Mouse (Mus musculus) embryo, embryonic 11.5 days (tissue): Measurements from ENCODE around the gene Pi16.

Experiments
- DNase-seq: peaks from one replicate; pipeline ENCODE4 v3.0.0-alpha.2; 2012; ENCODE audit warnings: low read depth, low spot score

The Pi16 gene

DNA sequence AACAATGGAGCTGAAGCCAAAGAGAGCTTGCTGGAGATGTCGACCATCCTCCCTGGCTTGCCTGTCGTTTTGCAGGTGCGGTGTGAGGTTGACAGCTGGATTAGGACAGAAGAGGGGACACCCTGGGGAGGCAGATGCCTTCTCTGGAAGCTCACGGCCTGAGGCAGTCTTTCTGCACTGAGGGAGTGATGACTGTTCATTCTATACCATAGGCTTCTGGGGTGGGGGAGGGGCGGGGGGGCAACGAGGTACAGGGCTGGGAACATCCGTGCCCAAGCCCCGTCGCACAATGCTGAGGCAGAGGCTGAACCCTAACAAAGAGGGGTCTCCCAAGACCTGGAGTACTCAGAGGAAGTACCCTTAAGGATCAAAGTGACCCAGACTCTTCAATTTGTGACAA, 39.4 kb downstream of the Pi16 start:
- no peak for DNase-seq

- no peak for DNase-seq
Measured at GRCm38 (mm10) chr17:29358928-29359327, 41.4 kb downstream of the Pi16 start.

- DNase-seq: no peak
Measured at GRCm38 (mm10) chr17:29360761-29361221, 43.3 kb downstream of the Pi16 start, which contains the start of gene Fgd2. Fgd2 (plus strand) TSS chr17:29360914.

DNA sequence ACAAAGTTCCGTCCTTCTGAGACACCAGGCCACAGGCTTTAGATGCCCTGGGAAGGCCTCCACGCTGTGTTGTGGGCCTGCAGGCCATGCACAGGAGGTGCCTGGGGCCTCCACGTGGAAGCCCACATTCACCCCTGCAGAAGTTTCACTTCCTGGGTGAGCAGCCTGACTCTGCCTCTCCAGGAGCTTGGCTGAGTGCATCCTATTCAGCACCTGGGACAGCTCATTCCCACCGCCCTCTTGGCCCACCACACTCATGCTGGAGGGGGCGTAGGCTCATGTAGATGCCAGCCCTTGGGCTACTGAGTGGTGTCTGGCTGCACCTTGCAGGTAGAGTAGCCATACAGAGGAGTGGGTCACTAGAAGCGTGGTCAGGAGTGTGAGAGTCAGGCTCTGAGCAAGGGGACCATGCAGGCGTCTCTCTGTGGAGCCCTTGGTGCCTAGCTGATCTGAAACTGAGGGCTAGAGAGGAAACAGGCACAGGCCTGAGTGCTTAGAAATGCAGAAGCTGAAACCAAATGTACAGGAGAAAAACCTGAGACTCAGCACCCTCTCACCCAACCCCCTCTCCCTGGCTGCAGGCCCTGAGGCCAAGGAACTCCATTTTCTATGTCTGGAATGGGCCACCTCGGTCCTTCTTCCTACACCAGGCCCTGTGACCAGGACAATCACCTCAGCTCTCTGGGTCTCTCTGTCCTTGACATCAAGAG, 44.7 kb downstream of the Pi16 start:
- no peak for DNase-seq

- no peak for DNase-seq
Measured at GRCm38 (mm10) chr17:29363109-29363508, 45.6 kb downstream of the Pi16 start.

- no peak for DNase-seq
Measured at GRCm38 (mm10) chr17:29365105-29365621, 47.7 kb downstream of the Pi16 start.

DNA sequence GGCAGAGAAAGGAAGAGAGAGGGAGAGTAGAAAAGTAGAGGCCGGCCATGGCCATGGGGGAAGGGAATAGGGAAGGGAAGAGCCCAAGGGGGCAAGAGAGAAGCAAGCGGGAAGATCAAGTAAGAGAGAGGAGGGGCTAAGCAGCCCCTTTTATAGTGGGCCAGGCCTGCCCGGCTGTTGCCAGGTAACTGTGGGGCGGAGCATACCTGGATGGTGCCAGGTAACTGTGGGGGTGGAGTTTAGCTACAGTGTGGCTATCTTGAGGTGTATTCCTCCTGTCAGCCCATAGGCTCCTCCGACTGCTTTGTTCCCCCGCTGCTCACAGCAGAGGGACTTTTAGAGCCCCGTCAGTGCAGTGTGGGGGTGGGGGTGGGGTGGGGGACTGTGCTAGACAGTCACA, 51.2 kb downstream of the Pi16 start:
- DNase-seq: no peak

GRCm38 (mm10) chr17:29370984-29371723, 53.7 kb downstream of the Pi16 start:
- peak; percentile 86 for DNase-seq

- DNase-seq: no peak
Measured at GRCm38 (mm10) chr17:29375871-29376270, 58.4 kb downstream of the Pi16 start.

DNA sequence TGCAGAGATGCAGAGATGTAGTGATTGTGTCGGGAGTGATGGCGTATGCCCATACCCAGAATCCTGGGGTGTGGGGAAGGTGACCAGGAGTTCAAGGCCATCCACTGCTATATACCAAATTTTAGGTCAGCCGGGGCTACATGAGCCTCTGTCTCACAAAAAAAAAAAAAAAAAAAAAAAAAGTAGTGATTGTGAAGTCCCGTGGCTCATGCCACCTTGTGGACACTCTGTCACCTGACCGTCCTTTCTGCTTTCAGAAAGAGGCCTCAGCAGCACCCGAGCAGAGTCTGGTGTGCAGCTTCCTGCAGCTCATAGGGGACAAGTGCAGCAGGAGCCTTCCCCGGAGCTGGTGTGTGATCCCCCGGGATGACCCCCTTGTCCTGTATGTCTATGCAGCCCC, 60.6 kb downstream of the Pi16 start:
- DNase-seq: no peak
